Mouse (Mus musculus): ENCODE data around the gene Sema4c.

DNA sequence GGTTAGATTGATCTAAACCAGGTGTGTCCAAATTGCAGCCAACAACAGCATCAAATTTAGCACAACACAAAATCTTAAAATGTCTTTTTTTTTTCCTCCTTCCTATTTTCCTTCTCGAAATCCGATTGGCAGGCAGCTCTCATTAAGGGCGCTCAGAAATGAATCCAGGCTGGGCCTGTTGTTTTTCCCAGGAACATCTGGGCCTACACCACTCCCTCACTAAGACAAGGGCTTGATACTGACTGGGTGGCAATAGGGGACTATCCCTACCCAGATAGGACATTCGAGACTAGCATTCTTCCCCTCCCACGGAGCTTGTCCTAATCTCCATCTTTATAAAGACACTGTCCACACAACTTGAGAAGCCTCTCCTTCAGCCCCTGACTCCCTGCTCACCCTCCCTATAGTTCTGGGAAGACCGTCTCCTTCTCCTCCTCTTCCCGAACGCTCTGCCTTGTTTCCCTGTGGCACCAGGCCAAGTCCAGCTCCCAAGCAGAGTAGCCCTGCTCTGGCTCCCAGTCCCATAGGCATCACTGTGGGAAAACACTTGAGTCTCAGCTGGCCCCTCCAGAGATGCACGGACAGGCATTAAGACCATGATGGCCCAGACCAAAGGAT, 10.1 kb downstream of the Sema4c start:
- TF ChIP-seq CTCF (conservative IDR thresholded peaks at IDR 0.05; ENCODE audit: insufficient read depth, insufficient read length, low read depth, low read length) (no peak), POLR2A (IDR thresholded peaks at IDR 0.05; ENCODE audit: low read depth, low read length) (no peak)
